Mouse (Mus musculus) kidney, adult 18-20 months (tissue): Measurements from ENCODE around the gene Kcne3.
A peak's percentile ranks its signal among the peaks of the same experiment; 100 is the strongest.

Experiments used
- DNase-seq: peaks from one replicate; pipeline ENCODE4 v3.0.0; 2021

Kcne3 gene

DNA sequence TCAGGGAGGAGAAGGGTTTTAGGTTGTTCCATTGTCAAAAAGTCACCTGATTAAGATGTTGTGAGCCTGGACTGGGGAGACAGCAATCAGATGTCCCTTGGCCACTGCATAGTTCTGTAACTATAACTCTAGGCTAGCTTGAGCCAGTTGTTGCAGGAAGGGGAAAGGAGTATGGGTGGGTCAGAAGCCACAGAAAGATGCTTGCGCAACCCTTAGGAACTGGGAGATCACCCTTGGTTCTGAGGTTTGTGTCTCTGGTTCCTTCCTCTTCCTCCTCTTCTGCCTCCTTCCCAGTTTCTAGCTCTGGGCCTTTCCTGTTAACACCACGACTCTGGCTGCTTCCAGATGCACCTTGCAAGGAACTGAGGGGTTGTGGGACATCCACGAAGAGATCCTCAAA, 6.1 kb downstream of the Kcne3 start:
- DNase-seq, result no peak

DNA sequence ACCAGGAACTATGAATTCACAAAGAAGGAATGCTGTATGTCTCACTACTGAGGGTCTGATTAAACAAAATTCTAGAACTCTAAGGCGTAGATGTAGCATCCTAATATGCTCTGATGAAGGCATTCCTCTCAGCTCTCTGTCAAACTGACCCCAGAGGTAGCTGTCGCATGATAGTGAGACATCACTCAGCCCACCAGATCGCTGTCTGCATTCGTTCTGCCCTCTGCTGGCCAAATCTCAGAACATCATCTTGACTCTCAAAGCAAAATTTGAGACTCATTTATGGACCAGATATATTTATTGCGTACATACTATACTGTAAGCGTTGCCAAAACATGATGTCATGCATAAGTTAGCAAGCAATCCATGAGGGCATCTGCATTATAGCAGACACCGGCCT, 11.3 kb downstream of the Kcne3 start:
- DNase-seq, result peak; percentile 39

DNA sequence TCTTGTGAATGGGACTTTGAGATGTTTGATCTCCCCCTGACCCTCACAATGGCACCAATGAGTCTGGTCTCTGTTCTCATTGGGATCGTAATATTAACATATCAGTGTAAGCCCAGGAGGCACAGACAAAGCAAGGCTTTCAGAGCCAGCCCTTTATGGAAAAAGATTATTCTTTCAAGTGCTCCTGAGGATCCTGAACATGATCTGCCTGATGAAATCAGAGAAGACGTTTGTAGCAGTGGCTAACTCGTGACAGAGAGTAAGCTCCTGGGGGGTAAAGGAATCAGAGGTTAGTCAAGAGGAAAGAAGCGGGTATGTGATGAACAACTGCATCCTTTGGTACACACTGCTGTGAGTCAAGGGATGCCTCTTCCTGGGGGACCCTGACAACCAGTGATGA, 13.9 kb downstream of the Kcne3 start:
- no peak for DNase-seq

DNA sequence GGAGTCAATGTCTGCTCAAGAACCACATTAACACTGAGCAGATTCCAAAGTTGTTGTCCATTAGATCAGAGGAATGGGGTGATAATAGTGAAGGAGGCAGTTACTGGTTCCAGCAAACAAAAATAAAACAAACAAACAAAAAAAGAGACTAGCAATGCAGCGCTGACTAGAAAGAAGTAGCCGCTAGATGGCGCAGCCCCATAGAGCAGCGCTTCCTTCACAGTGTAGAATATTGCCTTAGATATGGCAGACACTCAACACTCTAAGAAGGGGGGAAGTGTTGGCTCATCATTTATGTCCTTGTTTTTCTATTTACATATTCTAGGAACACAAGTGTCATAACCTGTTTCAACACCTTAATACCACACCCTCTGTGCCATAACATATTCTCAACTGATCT, 14.5 kb downstream of the Kcne3 start:
- DNase-seq, result peak; percentile 59

DNA sequence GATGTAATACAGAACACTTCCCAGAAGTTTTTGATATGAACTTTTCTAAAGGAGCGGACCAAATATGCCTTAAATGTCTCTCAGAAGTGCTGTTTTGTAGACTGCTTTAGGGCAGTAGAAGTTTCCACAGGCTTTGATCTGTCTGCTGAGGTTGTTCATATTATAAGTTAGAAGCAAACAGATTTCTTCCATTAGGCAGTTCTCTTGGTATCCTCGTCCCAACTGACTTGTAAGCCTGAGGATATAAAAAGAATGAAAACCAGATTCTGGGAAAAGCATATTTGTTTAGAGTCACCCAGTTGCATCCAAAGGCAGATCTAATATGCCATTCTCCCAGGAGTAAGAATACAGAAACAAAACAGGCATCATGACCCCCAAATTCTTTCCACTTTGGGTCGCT, 24.9 kb downstream of the Kcne3 start:
- DNase-seq, result no peak

DNA sequence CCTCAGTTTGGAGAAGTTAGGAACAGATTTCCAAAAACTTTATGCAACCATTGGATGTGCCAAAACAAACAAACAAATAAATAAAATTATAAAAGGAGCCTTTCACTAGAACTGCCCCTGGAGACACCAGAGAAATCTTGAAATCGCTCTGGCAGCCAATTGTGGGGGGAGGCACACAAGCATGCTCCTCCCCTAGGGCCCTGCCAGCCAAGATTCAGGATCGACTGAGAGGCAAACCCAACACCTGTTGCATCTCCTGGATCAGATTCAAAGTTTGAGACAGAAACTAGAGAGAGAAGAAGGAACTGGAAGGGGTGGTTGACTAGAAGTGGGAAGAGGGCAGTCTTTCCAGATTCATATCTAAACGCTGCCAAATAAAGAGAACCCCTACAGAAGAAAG, 27.3 kb downstream of the Kcne3 start:
- no peak for DNase-seq

DNA sequence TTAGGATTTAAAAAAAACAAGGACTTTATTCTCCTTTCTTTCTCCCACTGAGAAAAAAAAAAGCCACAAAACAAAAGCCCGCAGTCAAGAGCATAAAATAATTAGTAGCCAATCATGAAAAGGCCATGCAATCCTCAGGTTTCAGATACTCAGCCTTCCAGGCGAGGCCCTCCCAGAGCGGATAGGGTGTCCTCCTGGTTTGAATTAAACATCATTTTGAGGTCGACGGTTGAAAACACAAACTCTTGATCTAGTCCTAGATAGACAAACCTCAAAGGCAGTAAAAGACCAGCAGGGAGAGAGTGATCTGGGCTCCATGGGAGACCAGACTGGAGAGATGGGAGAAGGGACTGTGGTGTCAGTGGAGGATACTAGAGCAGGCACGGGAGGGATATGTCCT, 28.6 kb downstream of the Kcne3 start:
- no peak for DNase-seq

DNA sequence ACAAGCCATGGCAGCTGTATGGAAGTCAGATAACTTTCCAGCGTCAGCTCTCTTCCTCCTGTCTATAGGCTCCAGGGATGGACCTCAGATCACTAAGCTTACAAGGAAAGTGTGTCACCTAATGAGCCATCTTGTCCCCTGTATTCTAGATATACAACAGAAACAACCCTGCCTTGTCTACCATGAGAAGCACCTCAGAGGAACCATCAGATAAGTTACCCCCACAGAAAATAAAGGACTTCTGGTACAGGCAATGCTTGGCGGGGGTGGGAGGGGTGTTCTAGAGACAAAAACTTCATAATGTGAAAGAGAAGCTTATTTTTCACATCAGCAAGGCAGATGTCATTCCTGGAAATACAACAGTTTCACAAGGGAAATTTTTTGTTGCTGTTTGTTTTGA, 29.8 kb downstream of the Kcne3 start:
- no peak for DNase-seq

DNA sequence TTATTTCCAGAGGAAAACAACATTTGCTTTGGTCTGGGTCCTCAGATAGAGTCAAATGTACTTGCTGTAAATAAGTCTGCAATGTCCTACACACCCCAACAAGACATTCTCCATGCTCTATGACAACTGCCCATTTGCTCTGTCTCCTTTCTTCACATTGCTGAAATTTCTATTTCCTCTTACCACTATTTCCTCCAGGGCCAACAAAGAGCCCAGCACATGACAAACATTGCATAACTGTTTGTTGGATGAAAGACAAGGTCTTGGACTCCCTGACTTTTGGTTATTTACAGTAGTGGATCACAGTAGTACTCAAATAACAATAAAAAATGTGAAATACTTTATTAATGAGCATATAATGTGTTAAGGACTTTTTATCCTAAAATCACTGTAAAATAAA, 31.6 kb downstream of the Kcne3 start:
- no peak for DNase-seq

DNA sequence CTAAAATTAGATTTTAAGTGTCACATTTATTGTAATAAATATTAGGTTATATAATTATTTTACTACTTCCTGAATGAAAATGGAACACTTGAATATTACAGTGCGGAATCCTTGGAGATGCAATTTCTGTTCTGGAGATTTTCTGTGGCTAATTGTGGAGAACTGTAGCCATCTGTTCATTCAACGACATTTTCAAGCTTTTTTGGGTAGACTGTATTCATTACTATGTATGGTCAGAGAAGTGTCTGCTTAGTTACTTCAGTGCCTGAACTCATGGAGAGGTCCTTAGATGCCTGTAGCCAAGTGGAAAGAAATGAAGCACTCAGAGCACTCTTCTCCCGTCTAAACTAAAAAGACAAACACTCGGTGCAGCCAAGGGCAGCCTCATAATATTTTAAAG, 38.0 kb downstream of the Kcne3 start:
- no peak for DNase-seq

DNA sequence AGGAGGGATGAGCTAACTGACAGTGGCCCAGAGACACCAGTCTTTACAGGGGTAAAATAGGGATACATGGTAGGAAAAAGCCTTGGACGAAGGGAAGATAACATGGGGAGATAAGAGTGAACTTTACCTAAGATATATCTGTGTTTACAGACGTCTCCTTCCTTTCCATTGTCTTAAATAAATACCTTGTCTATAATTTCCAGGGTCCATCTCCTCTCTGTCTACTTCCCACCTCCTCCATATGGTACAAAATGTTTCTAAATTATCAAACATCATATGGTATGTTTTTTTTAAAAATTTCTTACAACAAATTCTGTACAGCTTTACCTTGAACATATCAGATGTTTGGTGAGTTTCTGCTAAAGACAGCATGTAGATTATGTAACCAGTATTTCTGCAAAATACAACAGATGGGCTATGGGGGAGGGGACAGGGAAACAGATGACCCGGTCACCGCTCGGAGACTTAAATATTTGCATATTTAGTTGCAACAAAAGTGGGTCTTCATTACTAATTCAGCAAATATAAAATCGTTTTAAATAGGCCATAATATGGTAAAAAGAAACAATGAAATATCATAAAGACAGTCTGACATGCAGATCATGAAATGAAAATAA, 38.9 kb downstream of the Kcne3 start:
- no peak for DNase-seq

DNA sequence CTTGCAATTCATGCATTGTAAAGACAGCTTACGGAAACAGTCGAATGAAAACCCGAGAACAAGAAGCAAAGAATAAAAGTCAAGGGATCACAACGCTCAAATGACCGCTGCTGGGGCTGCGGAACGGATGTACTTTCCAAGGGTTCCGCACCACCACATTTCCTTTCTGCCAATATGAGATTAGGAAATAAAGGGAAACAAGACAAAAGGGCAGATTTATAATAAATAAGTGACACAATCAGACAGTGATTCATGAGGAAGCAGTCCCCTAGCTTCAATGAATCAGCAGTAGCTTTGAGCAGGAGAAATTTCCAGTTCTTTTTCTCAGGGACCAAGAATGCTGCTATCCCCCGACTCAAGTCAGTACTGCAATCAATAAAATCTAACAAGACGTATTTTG, 39.7 kb downstream of the Kcne3 start:
- no peak for DNase-seq

DNA sequence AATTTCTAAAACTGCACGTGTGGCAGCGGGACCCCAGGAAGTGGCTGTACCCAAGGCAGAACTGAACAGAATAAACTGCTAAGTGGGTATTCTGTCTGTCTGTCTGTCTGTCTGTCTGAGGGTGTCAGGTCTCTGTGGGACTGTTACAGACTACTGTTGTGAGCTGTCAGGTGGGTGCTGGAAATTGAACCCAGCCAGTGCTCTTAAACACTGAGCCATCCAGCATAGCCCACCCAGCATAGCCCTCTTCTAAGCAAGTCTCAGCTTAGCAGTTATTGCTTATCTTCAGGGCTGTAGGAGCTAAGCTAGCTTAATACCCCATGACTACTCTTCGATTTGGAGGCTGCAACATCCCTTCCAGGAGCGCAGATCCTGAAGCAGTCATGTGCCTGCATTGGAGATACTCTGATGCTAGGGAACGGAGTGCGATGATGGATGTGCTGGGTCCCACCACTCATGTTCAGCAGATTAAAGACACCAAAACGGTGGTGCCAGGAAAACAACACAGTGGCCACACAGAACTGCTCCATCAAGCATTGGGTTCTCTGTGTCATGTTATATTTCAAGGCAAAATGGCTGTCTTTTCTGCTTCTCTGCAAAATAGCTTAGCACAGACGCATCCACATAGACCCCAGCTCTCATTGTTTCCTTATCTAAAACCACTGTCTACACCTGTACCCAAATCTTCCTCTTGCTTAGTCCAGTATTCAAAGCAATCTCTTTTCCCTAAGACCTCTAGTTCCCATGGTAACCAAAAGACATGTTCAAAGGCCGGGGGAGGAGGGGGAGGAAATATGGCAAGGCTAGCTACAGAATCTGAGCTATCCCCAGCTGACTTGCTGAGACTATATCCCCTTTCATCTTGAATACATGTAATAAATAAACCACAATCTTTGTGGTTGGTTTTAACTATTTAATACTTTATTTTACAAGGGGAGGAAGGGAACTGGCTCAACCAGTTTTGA, 40.6 kb downstream of the Kcne3 start:
- DNase-seq, result no peak

DNA sequence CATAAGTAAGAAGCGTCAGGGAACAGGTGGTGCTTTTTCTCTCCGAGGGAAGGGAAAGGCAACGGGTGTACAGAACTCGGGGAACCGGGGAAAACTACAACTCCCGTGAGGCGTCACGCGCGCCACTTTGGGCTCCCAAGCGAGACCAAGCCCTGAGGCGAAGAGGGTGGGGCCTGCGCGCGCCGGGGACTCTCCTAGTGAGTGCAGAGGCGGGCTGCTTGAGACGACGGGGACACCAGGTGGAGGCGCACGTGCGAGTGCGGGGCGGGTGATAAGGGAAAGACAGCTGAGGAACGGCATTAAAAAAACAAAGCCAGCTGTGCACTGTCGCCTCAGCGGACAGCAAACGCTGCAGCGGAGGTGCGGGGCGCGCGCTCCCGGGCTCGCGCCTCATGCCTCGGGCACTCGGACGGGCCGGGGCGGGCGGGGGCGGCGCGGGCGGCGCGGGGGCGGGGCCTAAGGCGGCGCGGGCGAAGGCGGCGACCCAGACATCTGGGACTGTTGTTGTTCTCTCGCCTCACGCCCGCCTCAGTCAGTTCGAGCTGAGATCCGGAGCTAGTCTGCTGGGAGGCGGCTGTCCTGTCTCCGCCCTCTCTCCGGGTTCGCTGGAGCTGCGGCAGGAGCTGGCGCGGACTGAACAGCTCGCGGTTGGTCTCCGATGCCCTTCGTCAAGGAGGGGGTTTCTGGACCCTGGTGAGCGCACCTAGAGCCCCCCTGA, 51.0 kb downstream of the Kcne3 start, which contains the start of gene Pgm2l1:
Gene Pgm2l1, plus strand, starts transcription at position 237 of the 718 bp plus-strand sequence.
- DNase-seq, result peak; percentile 99

DNA sequence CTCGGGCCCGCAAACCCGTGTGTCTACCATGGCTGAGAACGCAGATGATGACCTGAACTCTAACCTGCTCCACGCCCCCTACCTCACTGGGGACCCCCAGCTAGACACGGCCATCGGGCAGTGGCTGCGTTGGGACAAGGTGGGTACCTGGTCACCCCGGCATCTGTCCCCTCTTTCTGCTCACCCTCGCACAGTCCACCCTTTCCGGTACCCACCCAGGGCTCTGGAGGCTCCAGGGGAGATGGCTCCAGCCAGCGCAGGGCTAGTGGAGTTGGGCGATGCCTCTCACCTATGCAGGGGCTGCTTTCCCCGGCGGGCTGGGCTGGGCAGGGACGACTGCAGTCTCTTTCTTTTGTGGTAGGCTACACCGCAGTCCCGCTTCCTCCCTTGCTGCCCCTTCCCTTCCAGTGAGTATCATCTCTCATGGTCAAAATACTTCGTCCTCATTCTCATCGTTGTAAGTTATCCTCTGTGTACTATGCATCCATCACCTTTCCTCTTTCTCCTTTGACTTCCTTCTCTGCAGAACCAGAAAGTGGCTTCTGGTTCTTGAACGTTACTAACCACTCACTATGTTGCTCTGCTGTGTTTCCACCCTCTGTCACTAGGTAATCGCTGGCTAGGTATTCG, 51.7 kb downstream of the Kcne3 start:
- no peak for DNase-seq

DNA sequence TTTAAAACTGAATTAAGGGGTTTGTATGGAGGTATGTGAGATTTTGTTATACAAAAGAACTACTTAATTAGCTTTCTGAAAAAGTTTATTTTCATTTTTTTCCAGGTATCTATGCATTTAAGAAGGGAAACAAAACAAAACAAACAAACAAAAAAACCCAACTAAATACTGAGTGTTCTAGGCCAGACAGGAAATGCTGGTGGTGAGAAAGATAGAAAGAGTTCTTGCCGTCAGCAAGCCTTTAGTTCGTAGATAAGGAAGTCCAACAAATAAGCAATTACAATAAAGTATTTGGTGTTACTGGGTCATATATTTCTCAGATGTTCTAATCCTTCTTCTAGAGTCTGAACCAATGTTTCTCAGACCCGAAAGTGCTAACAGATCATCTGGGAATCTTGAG, 52.7 kb downstream of the Kcne3 start:
- no peak for DNase-seq

DNA sequence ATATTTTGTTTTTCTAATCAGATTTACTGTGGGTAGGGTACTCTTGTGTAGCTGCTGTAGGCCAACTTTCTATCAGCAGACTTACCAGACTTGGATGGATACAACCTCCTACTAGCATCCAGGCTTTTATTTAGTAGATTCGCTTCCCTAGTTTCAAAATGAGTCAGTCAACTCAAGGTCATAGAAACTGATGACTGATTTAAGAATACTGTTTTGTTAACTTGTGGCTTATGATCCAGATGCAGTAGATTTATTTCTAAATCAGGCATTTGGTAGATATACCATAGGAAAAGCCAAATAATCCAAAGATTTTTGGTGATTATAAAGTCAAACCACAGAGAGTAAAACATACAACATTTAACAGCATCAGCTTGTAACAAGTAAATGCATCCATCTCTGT, 54.3 kb downstream of the Kcne3 start:
- DNase-seq, result no peak

DNA sequence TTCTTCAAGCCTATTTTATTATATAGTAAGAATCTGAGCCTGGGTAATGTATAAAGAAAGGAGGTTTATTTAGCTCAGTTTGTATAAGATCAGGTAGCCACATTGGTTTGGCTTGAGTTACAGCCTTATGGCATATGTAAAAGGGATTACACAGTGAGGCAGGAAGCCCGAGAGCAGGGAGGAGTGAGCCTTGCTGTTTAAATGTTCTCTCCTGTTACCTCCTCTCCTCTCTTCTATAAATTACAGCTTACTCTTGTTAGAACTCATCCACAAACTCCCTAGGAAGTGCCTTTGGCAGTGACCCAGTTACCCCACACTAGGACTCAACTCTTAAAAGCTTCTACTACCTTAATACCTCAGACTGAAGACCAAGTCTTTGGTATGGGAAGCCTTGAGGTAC, 55.4 kb downstream of the Kcne3 start:
- no peak for DNase-seq

DNA sequence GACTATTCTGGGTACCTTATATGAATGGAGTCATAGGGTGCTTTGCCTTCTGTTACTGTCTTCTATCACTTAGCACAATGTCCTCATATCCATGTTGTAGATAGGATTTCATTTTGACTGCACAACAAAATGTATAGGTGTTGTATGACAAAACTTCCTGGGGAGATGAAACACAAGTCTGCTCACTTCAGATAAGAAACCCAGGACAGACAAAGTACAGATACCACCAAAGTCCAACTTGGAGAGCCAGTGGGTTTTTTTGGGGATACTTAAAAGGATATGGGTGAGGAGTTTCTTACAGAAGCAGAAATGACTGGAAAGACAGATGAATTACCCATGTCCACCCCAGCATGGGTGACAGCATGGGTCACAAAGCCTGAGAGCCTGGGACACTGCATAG, 57.4 kb downstream of the Kcne3 start:
- no peak for DNase-seq
